Mouse (Mus musculus) testis, adult 2 months (tissue): ENCODE measurements around the gene Atg4a-ps.

Experiments
- CTCF ChIP-seq: fragments of 200-500 bp; IDR thresholded peaks from 2 replicates; pipeline ENCODE4 v1.5.1; 2012; ENCODE audit warnings: low read depth, mild to moderate bottlenecking, inconsistent platforms, low read length, moderate library complexity; ENCODE audit not compliant: control insufficient read depth, insufficient read depth, insufficient replicate concordance
- POLR2A ChIP-seq: fragments of 200-500 bp; IDR thresholded peaks from 2 replicates; pipeline ENCODE4 v1.6.1; 2012; ENCODE audit warnings: low read depth, mild to moderate bottlenecking, inconsistent platforms, low read length, moderate library complexity; ENCODE audit not compliant: control insufficient read depth

GRCm38 (mm10) chr3:103647164-103647867 is 1.4 kb upstream of the Atg4a-ps start:
- TF ChIP-seq CTCF = no peak
- TF ChIP-seq POLR2A = no peak
